Mouse (Mus musculus) olfactory bulb, adult 2 months (tissue): Measurements from ENCODE around the gene Caap1.

Experiments used
- CTCF ChIP-seq: fragments of 200-500 bp; IDR thresholded peaks from 2 replicates; pipeline ENCODE4 v1.5.1; 2012; ENCODE audit warnings: low read depth, mild to moderate bottlenecking, low read length, moderate library complexity; ENCODE audit not compliant: insufficient read depth
- POLR2A ChIP-seq: fragments of 200-500 bp; IDR thresholded peaks from 2 replicates; pipeline ENCODE4 v1.6.1; 2012; ENCODE audit warnings: mild to moderate bottlenecking, low read depth, low read length, moderate library complexity; ENCODE audit not compliant: insufficient read depth

- TF ChIP-seq CTCF (no peak), POLR2A (no peak)
These were observed 36.1 kb upstream of the Caap1 start for GRCm38 (mm10) chr4:94592709-94593108.
